Mouse (Mus musculus) stomach, embryonic 15.5 days (tissue): ENCODE results near the gene B4galt1. TPM values are rescaled to one million over a fixed set of nuclear protein-coding genes. Genes with fewer than 3 reads are reported as not detected.

Experiments used
- ATAC-seq: fragments of 200-750 bp; cut with Nextera tagmentation; 2 replicates; pipeline ENCODE4 v1.8.0; 2017; ENCODE audit warnings: low read depth, moderate number of reproducible peaks, moderate TSS enrichment; ENCODE audit not compliant: insufficient read depth, low FRiP score
- H3K27ac ChIP-seq: fragments of 300-500 bp; sonication (generic); 2 replicates; pipeline ENCODE4 v1.5.1; 2015; ENCODE audit warnings: mild to moderate bottlenecking, inconsistent platforms
- H3K27me3 ChIP-seq: fragments of 300-500 bp; sonication (generic); replicated peaks from 2 replicates; pipeline ENCODE4 v1.6.1; 2015; ENCODE audit warnings: inconsistent platforms
- H3K36me3 ChIP-seq: fragments of 300-500 bp; sonication (generic); 2 replicates; pipeline ENCODE4 v1.6.1; 2015; ENCODE audit warnings: inconsistent platforms
- H3K4me1 ChIP-seq: fragments of 300-500 bp; sonication (generic); 2 replicates; pipeline ENCODE4 v1.6.1; 2015; ENCODE audit warnings: inconsistent platforms
- H3K4me2 ChIP-seq: fragments of 300-500 bp; sonication (generic); 2 replicates; pipeline ENCODE4 v1.6.1; 2015; ENCODE audit warnings: mild to moderate bottlenecking, inconsistent platforms
- H3K4me3 ChIP-seq: fragments of 300-500 bp; sonication (generic); replicated peaks from 2 replicates; pipeline ENCODE4 v1.5.1; 2015; ENCODE audit warnings: inconsistent platforms
- H3K9ac ChIP-seq: fragments of 300-500 bp; sonication (generic); 2 replicates; pipeline ENCODE4 v1.6.1; 2015; ENCODE audit warnings: inconsistent platforms
- H3K9me3 ChIP-seq: fragments of 300-500 bp; sonication (generic); 2 replicates; pipeline ENCODE4 v1.6.1; 2016; ENCODE audit warnings: inconsistent platforms
- WGBS: fragments of 180-500 bp; shearing (Covaris S2); methylation state at CpG from one replicate; pipeline ENCODE4 v1.1.7; 2015; 5-methylcytosine and 5-hydroxymethylcytosine counted together
- polyA plus RNA-seq: library from polyadenylated mRNA; unstranded; fragments of >200 nt; fragmentation: Nextera tagmentation; extraction: Ambion mirVana; gene quantifications from 2 replicates; pipeline ENCODE4 v1.2.1, GENCODE M21; 2015

Gene B4galt1
- polyA plus RNA-seq, 1 experiment from 2014 or later = 47.2 TPM

DNA sequence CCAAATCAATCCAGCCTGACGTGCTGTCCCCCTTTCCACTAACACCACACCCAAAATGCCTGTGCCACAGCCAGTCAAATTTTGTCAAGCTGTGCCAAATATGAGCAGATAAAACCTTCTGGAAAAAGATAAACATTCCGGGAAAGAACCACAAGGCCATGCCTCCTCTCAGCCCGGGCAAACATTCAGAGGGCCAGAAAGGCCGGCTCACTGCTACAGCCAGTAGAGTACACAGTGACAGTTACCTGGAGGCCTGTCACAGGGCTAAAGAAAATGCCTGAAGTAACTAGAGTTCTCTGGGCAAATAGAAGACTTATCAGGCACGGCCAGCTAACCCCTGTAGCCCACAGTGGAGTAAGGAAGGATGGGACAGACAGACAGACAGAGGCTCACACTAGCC is 3.2 kb downstream of the B4galt1 start:
- Histone ChIP-seq H3K9ac (no peak overlapping the region), H3K27me3 (no peaks in the 10 kb centered on the region), H3K4me2 (peak overlapping the region; percentile 87), H3K36me3 (no peaks in the 10 kb centered on the region), H3K4me3 (peak overlapping the region; percentile 86), H3K9me3 (no peaks in the 10 kb centered on the region), H3K27ac (peak overlapping the region; percentile 96; the same call in 1 of the 2 replicates), H3K4me1 (peaks cover 45% of the 10 kb centered on the region)
- 30% methylated on average over 5 of the region's 5 CpGs for WGBS
- no peak for ATAC-seq

DNA sequence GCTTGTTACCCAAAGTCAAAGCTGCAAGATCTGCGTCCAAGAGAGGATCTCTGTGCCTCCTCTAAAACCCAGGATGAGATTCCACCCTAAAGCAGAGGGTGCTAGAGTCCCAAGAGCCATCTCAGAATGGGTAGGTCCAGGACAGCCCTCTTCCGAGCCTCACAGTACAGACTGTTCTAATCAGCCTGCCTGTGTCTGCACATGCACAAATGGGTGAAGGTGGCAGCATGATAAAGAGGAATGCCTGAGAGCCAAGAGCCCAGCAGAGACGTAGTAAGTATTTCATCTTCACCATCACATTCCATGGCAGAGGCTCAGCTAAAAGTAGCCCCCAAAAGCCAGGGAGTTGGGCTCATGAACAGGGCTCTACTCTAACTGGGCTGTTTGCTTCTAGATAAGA is 4.3 kb downstream of the B4galt1 start:
- no peaks in the 10 kb centered on the region for H3K36me3 ChIP-seq
- no peaks in the 10 kb centered on the region for H3K27me3 ChIP-seq
- H3K27ac ChIP-seq = no peak overlapping the region
- WGBS = 82% methylated on average over 3 of the region's 3 CpGs
- H3K4me1 ChIP-seq = peaks cover 49% of the 10 kb centered on the region
- ATAC-seq = no peak
- no peaks in the 10 kb centered on the region for H3K9me3 ChIP-seq
- H3K4me2 ChIP-seq = no peak overlapping the region
- no peak overlapping the region for H3K9ac ChIP-seq
- no peak overlapping the region for H3K4me3 ChIP-seq

- WGBS = 86% methylated on average over 8 of the region's 8 CpGs
- Histone ChIP-seq H3K4me3 (no peak overlapping the region), H3K4me2 (no peak overlapping the region), H3K9ac (no peak overlapping the region), H3K27me3 (no peaks in the 10 kb centered on the region), H3K36me3 (no peaks in the 10 kb centered on the region), H3K4me1 (peaks cover 56% of the 10 kb centered on the region), H3K27ac (no peak overlapping the region), H3K9me3 (no peaks in the 10 kb centered on the region)
- ATAC-seq = no peak
Observed at GRCm38 (mm10) chr4:40848246-40848645, 5.6 kb downstream of the B4galt1 start.

GRCm38 (mm10) chr4:40847160-40847559 is 6.6 kb downstream of the B4galt1 start:
- H3K9ac ChIP-seq = no peak overlapping the region
- no peak for ATAC-seq
- 65% methylated on average over 4 of the region's 4 CpGs for WGBS
- H3K4me3 ChIP-seq = no peak overlapping the region
- H3K27ac ChIP-seq = peak overlapping the region; percentile 93
- 0 out of 2 replicates have a peak overlapping the region, but pooled peaks have one; percentile 4 for H3K4me2 ChIP-seq
- no peaks in the 10 kb centered on the region for H3K9me3 ChIP-seq
- no peaks in the 10 kb centered on the region for H3K36me3 ChIP-seq
- peaks cover 56% of the 10 kb centered on the region for H3K4me1 ChIP-seq
- H3K27me3 ChIP-seq = no peaks in the 10 kb centered on the region

DNA sequence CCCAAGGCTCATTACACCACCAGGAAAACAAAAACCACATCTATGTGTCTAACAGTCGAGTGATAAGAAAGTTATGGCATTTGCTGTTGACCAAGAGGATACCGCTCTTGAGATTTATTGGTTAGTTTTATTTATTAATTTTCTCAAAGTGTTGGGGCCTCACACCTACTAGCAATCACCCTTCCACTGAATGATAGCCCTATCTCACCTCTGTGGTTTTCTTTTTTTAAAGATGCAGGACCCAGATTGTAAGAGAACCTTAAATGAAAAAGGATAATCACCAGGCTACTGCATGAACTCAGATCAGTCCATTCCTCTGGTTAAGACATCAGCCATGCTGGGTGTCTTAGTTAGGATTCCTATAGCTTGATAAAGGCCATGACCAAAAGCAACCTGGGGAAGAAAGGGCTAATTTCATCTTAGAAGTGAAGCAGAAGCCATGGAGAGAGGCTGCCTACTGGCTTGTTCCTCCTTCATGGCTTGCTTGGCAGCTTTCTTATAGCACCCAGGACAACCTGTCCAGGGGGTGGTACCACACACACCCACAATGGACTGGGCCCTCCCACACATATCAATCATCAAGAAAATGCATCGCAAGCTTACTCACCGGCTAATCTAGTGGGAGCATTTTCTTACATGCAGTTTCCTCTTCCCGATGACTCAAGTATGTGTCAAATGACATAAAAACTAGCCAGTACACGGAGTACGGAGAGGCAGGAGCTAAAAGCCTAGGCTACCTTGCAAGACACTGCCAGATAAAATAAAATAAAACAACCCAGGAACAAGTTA is 7.5 kb downstream of the B4galt1 start:
- ATAC-seq = peak; percentile 37; the same call in 1 of the 2 replicates
- H3K4me3 ChIP-seq = no peak overlapping the region
- H3K9me3 ChIP-seq = no peaks in the 10 kb centered on the region
- H3K4me2 ChIP-seq = peak overlapping the region; percentile 3; the same call in 1 of the 2 replicates
- H3K36me3 ChIP-seq = no peaks in the 10 kb centered on the region
- peak overlapping the region; percentile 93 for H3K27ac ChIP-seq
- 46% methylated on average over 7 of the region's 7 CpGs for WGBS
- no peaks in the 10 kb centered on the region for H3K27me3 ChIP-seq
- peaks cover 54% of the 10 kb centered on the region for H3K4me1 ChIP-seq
- H3K9ac ChIP-seq = no peak overlapping the region

- H3K36me3 ChIP-seq = no peaks in the 10 kb centered on the region
- H3K9ac ChIP-seq = no peak overlapping the region
- no peaks in the 10 kb centered on the region for H3K9me3 ChIP-seq
- H3K4me1 ChIP-seq = peaks cover 42% of the 10 kb centered on the region
- H3K4me3 ChIP-seq = no peak overlapping the region
- H3K4me2 ChIP-seq = 0 out of 2 replicates have a peak overlapping the region, but pooled peaks have one; percentile 24
- WGBS = 38% methylated on average over 12 of the region's 12 CpGs
- ATAC-seq = no peak
- peak overlapping the region; percentile 93 for H3K27ac ChIP-seq
- H3K27me3 ChIP-seq = no peaks in the 10 kb centered on the region
Observed at GRCm38 (mm10) chr4:40844811-40845751, 8.7 kb downstream of the B4galt1 start.

GRCm38 (mm10) chr4:40844251-40844721 is 9.5 kb downstream of the B4galt1 start:
- 10% methylated on average over 5 of the region's 5 CpGs for WGBS
- Histone ChIP-seq H3K27me3 (no peaks in the 10 kb centered on the region), H3K36me3 (no peaks in the 10 kb centered on the region), H3K9ac (no peak overlapping the region), H3K4me2 (no peak overlapping the region), H3K4me3 (no peak overlapping the region), H3K4me1 (peaks cover 42% of the 10 kb centered on the region), H3K27ac (peak overlapping the region; percentile 93), H3K9me3 (no peaks in the 10 kb centered on the region)
- peak; percentile 81 for ATAC-seq

DNA sequence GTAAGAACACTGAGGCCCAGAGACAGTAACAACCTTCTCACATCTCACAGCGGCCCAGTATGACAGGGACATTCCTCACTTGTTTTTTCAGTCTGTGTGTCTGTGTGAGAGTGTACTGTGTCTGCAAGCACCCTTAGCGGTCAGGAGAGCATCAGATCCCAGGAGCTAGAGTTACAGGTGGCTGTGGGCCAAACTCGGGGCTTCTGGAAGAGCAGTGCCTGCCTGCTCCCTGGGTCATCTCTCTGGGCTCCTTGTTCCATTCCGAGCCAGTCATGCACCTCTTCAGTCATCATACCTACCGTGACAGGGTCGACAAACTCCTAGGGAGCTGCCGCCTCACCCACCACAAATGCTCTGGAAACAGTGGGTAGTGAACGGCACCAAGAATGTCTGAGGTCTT is 10.1 kb downstream of the B4galt1 start:
- Histone ChIP-seq H3K4me2 (no peak overlapping the region), H3K9me3 (no peaks in the 10 kb centered on the region), H3K27me3 (no peaks in the 10 kb centered on the region), H3K9ac (no peak overlapping the region), H3K4me1 (peaks cover 42% of the 10 kb centered on the region), H3K4me3 (no peak overlapping the region), H3K27ac (peak overlapping the region; percentile 93), H3K36me3 (no peaks in the 10 kb centered on the region)
- no peak for ATAC-seq
- 56% methylated on average over 8 of the region's 8 CpGs for WGBS

- Histone ChIP-seq H3K4me3 (no peak overlapping the region), H3K9me3 (no peaks in the 10 kb centered on the region), H3K4me2 (no peak overlapping the region), H3K27ac (no peak overlapping the region), H3K36me3 (no peaks in the 10 kb centered on the region), H3K4me1 (peaks cover 41% of the 10 kb centered on the region), H3K27me3 (no peaks in the 10 kb centered on the region), H3K9ac (no peak overlapping the region)
- ATAC-seq = no peak
- WGBS = 84% methylated on average over 2 of the region's 2 CpGs
Observed at GRCm38 (mm10) chr4:40840448-40840847, 13.4 kb downstream of the B4galt1 start.

DNA sequence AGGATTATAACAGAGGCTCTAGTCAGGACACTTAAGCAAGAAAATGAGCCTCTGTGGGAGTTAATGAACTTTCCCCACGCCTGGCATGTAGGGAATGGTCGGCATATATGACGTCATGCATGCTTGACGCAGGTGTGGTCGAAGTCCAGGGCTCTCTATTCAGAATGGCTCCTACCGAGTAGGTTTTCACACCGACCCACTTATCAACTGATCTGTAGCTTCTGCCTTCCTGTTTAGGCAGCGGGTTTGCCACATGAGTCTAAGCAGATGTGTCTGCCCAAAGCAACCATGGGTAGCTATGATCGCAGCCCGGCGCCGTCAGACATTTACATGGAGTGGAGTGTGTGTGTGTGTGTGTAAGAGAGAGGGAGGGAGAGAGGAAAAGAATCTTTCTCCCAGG is 14.6 kb downstream of the B4galt1 start:
- no peak overlapping the region for H3K4me3 ChIP-seq
- peaks cover 30% of the 10 kb centered on the region for H3K4me1 ChIP-seq
- ATAC-seq = no peak
- 69% methylated on average over 12 of the region's 12 CpGs for WGBS
- no peaks in the 10 kb centered on the region for H3K27me3 ChIP-seq
- no peak overlapping the region for H3K27ac ChIP-seq
- no peaks in the 10 kb centered on the region for H3K36me3 ChIP-seq
- H3K9me3 ChIP-seq = no peaks in the 10 kb centered on the region
- H3K4me2 ChIP-seq = no peak overlapping the region
- no peak overlapping the region for H3K9ac ChIP-seq

GRCm38 (mm10) chr4:40837451-40838285 is 16.1 kb downstream of the B4galt1 start:
- peak; percentile 88 for ATAC-seq
- 28% methylated on average over 10 of the region's 10 CpGs for WGBS
- Histone ChIP-seq H3K36me3 (no peaks in the 10 kb centered on the region), H3K9me3 (no peaks in the 10 kb centered on the region), H3K9ac (no peak overlapping the region), H3K4me1 (peaks cover 23% of the 10 kb centered on the region), H3K27me3 (no peaks in the 10 kb centered on the region), H3K4me2 (peak overlapping the region; percentile 31; the same call in 1 of the 2 replicates), H3K4me3 (no peak overlapping the region), H3K27ac (peak overlapping the region; percentile 77)
